Mouse (Mus musculus) lung, postnatal 0 days (tissue): ENCODE measurements at regions not wholly inside any gene's neighbourhood (a gene's known extent, or its start where the extent isn't known, plus 50 kb on each side); places are given as distances from the start of the nearest gene placed in this dataset.

Experiments used
- CTCF ChIP-seq: IDR thresholded peaks from 2 replicates; pipeline ENCODE4 v1.5.1; 2016; ENCODE audit warnings: antibody characterized with exemption, mild to moderate bottlenecking
- EP300 ChIP-seq: IDR thresholded peaks from 2 replicates; pipeline ENCODE4 v1.6.1; 2016; ENCODE audit warnings: antibody characterized with exemption, mild to moderate bottlenecking, control low read depth

GRCm38 (mm10) chr3:61243876-61244527 lies 117.4 kb upstream of the Rap2b start:
- TF ChIP-seq CTCF (peak; percentile 68), EP300 (no peak)
